Mouse (Mus musculus): ENCODE data around the gene Mup9. TPM values are rescaled to one million over a fixed set of nuclear protein-coding genes. Genes with fewer than 3 reads are reported as not detected.
"Not testable (repeated sequence)": the region's sequence is repeated elsewhere in the genome, so short reads cannot be mapped to it uniquely, and the experiment has no call there.

Mup9 gene
- not detected for total RNA-seq (2021)
- long read RNA-seq, experiment 1 = 0 reads
- long read RNA-seq, experiment 2 = 0 reads

GRCm38 (mm10) chr4:60421852-60422251 lies at the start of gene Mup9:
TSS of gene Mup9 (minus strand) at chr4:60421952.
- not testable (repeated sequence) for DNase-seq (ENCODE audit: low spot score in 2 of 2)

Other genes with a start within 250 kb of the Mup9 start
- 1 to 10 TPM in 1 of 2 experiments, not detected in 1; 1.2 TPM for gene Mup8, start 199.4 kb downstream of the Mup9 start, total RNA-seq (2021)
- gene Mup1, start 80.0 kb upstream of the Mup9 start, total RNA-seq (2021) = not detected
- gene Mup10, start 160.2 kb upstream of the Mup9 start, total RNA-seq (2021) = 1 to 10 TPM in 1 of 2 experiments, not detected in 1; 3.4 TPM
- 1 to 10 TPM in 1 of 2 experiments, not detected in 1; 2.9 TPM for gene Mup11, start 240.5 kb upstream of the Mup9 start, total RNA-seq (2021)

Data from adrenal gland, adult 18-20 months (tissue).